Mouse (Mus musculus): ENCODE results near the gene Rad51b. TPM values are rescaled to one million over a fixed set of nuclear protein-coding genes. Genes with fewer than 3 reads are reported as not detected.
"Not testable (repeated sequence)": the region's sequence is repeated elsewhere in the genome, so short reads cannot be mapped to it uniquely, and the experiment has no call there.

Rad51b gene
- polyA plus RNA-seq, 1 experiment from 2014 or later = 0.87 TPM

- H3K4me2 ChIP-seq (ENCODE audit: low read depth, low read length); H3K27me3 ChIP-seq (ENCODE audit: control insufficient read depth, insufficient read depth, low read length); ATAC-seq (ENCODE audit: low read depth); H3K4me1 ChIP-seq (ENCODE audit: control insufficient read depth, insufficient read depth, low read length); H3K27ac ChIP-seq (ENCODE audit: low read depth, low read length); H3K4me3 ChIP-seq (ENCODE audit: low read depth, low read length); H3K36me3 ChIP-seq (ENCODE audit: control insufficient read depth, insufficient read depth, low read length); H3K9me3 ChIP-seq (ENCODE audit: control insufficient read depth, low read length); H3K9ac ChIP-seq (replicated peaks; ENCODE audit: low read depth, low read length): not testable (repeated sequence)
- WGBS = 74% methylated on average over 2 of the region's 2 CpGs
Measured at GRCm38 (mm10) chr12:79322539-79322938, 25.5 kb downstream of the Rad51b start.

GRCm38 (mm10) chr12:79326236-79326635 lies 29.2 kb downstream of the Rad51b start:
- H3K36me3 ChIP-seq (ENCODE audit: control insufficient read depth, insufficient read depth, low read length) = no peaks in the 10 kb centered on the region
- H3K4me2 ChIP-seq (ENCODE audit: low read depth, low read length) = no peak overlapping the region
- no peak overlapping the region for H3K9ac ChIP-seq (replicated peaks; ENCODE audit: low read depth, low read length)
- 74% methylated on average over 2 of the region's 2 CpGs for WGBS
- no peaks in the 10 kb centered on the region for H3K27me3 ChIP-seq (ENCODE audit: control insufficient read depth, insufficient read depth, low read length)
- no peak for ATAC-seq (ENCODE audit: low read depth)
- no peak overlapping the region for H3K27ac ChIP-seq (ENCODE audit: low read depth, low read length)
- no peaks in the 10 kb centered on the region for H3K9me3 ChIP-seq (ENCODE audit: control insufficient read depth, low read length)
- H3K4me3 ChIP-seq (ENCODE audit: low read depth, low read length) = no peak overlapping the region
- no peaks in the 10 kb centered on the region for H3K4me1 ChIP-seq (ENCODE audit: control insufficient read depth, insufficient read depth, low read length)

GRCm38 (mm10) chr12:79326745-79327144 lies 29.7 kb downstream of the Rad51b start:
- Histone ChIP-seq H3K4me2 (ENCODE audit: low read depth, low read length) (no peak overlapping the region), H3K27me3 (ENCODE audit: control insufficient read depth, insufficient read depth, low read length) (no peaks in the 10 kb centered on the region), H3K27ac (ENCODE audit: low read depth, low read length) (no peak overlapping the region), H3K36me3 (ENCODE audit: control insufficient read depth, insufficient read depth, low read length) (no peaks in the 10 kb centered on the region), H3K4me3 (ENCODE audit: low read depth, low read length) (no peak overlapping the region), H3K9me3 (ENCODE audit: control insufficient read depth, low read length) (no peaks in the 10 kb centered on the region), H3K9ac (replicated peaks; ENCODE audit: low read depth, low read length) (no peak overlapping the region), H3K4me1 (ENCODE audit: control insufficient read depth, insufficient read depth, low read length) (no peaks in the 10 kb centered on the region)
- 79% methylated on average over 2 of the region's 2 CpGs for WGBS
- no peak for ATAC-seq (ENCODE audit: low read depth)

GRCm38 (mm10) chr12:79327868-79328267 lies 30.8 kb downstream of the Rad51b start:
- Histone ChIP-seq H3K4me1 (ENCODE audit: control insufficient read depth, insufficient read depth, low read length) (no peaks in the 10 kb centered on the region), H3K36me3 (ENCODE audit: control insufficient read depth, insufficient read depth, low read length) (no peaks in the 10 kb centered on the region), H3K4me2 (ENCODE audit: low read depth, low read length) (no peak overlapping the region), H3K4me3 (ENCODE audit: low read depth, low read length) (no peak overlapping the region), H3K27ac (ENCODE audit: low read depth, low read length) (no peak overlapping the region), H3K9me3 (ENCODE audit: control insufficient read depth, low read length) (no peaks in the 10 kb centered on the region), H3K9ac (replicated peaks; ENCODE audit: low read depth, low read length) (no peak overlapping the region), H3K27me3 (ENCODE audit: control insufficient read depth, insufficient read depth, low read length) (no peaks in the 10 kb centered on the region)
- WGBS = 95% methylated on average over 2 of the region's 2 CpGs
- no peak for ATAC-seq (ENCODE audit: low read depth)

- Histone ChIP-seq H3K27me3 (ENCODE audit: control insufficient read depth, insufficient read depth, low read length) (no peaks in the 10 kb centered on the region), H3K9ac (replicated peaks; ENCODE audit: low read depth, low read length) (no peak overlapping the region), H3K9me3 (ENCODE audit: control insufficient read depth, low read length) (no peaks in the 10 kb centered on the region), H3K4me2 (ENCODE audit: low read depth, low read length) (no peak overlapping the region), H3K27ac (ENCODE audit: low read depth, low read length) (no peak overlapping the region), H3K36me3 (ENCODE audit: control insufficient read depth, insufficient read depth, low read length) (no peaks in the 10 kb centered on the region), H3K4me1 (ENCODE audit: control insufficient read depth, insufficient read depth, low read length) (no peaks in the 10 kb centered on the region), H3K4me3 (ENCODE audit: low read depth, low read length) (no peak overlapping the region)
- WGBS = 83% methylated on average over 2 of the region's 2 CpGs
- no peak for ATAC-seq (ENCODE audit: low read depth)
Measured at GRCm38 (mm10) chr12:79330571-79330970, 33.5 kb downstream of the Rad51b start.

GRCm38 (mm10) chr12:79331722-79332121 lies 34.6 kb downstream of the Rad51b start:
- no peak overlapping the region for H3K4me2 ChIP-seq (ENCODE audit: low read depth, low read length)
- no peak for ATAC-seq (ENCODE audit: low read depth)
- H3K9me3 ChIP-seq (ENCODE audit: control insufficient read depth, low read length) = no peaks in the 10 kb centered on the region
- H3K27me3 ChIP-seq (ENCODE audit: control insufficient read depth, insufficient read depth, low read length) = no peaks in the 10 kb centered on the region
- 94% methylated on average over 4 of the region's 4 CpGs for WGBS
- H3K9ac ChIP-seq (replicated peaks; ENCODE audit: low read depth, low read length) = no peak overlapping the region
- H3K4me1 ChIP-seq (ENCODE audit: control insufficient read depth, insufficient read depth, low read length) = no peaks in the 10 kb centered on the region
- H3K36me3 ChIP-seq (ENCODE audit: control insufficient read depth, insufficient read depth, low read length) = no peaks in the 10 kb centered on the region
- H3K4me3 ChIP-seq (ENCODE audit: low read depth, low read length) = no peak overlapping the region
- no peak overlapping the region for H3K27ac ChIP-seq (ENCODE audit: low read depth, low read length)

GRCm38 (mm10) chr12:79338791-79339190 lies 41.7 kb downstream of the Rad51b start:
- ATAC-seq (ENCODE audit: low read depth) = no peak
- WGBS = 88% methylated on average over 8 of the region's 8 CpGs
- H3K36me3 ChIP-seq (ENCODE audit: control insufficient read depth, insufficient read depth, low read length) = no peaks in the 10 kb centered on the region
- H3K4me2 ChIP-seq (ENCODE audit: low read depth, low read length) = no peak overlapping the region
- H3K27ac ChIP-seq (ENCODE audit: low read depth, low read length) = no peak overlapping the region
- no peak overlapping the region for H3K9ac ChIP-seq (replicated peaks; ENCODE audit: low read depth, low read length)
- H3K27me3 ChIP-seq (ENCODE audit: control insufficient read depth, insufficient read depth, low read length) = no peaks in the 10 kb centered on the region
- no peaks in the 10 kb centered on the region for H3K9me3 ChIP-seq (ENCODE audit: control insufficient read depth, low read length)
- H3K4me1 ChIP-seq (ENCODE audit: control insufficient read depth, insufficient read depth, low read length) = no peaks in the 10 kb centered on the region
- H3K4me3 ChIP-seq (ENCODE audit: low read depth, low read length) = no peak overlapping the region

- Histone ChIP-seq H3K36me3 (ENCODE audit: control insufficient read depth, insufficient read depth, low read length) (no peaks in the 10 kb centered on the region), H3K4me2 (ENCODE audit: low read depth, low read length) (no peak overlapping the region), H3K4me1 (ENCODE audit: control insufficient read depth, insufficient read depth, low read length) (no peaks in the 10 kb centered on the region), H3K27ac (ENCODE audit: low read depth, low read length) (no peak overlapping the region), H3K4me3 (ENCODE audit: low read depth, low read length) (no peak overlapping the region), H3K27me3 (ENCODE audit: control insufficient read depth, insufficient read depth, low read length) (no peaks in the 10 kb centered on the region), H3K9ac (replicated peaks; ENCODE audit: low read depth, low read length) (no peak overlapping the region), H3K9me3 (ENCODE audit: control insufficient read depth, low read length) (no peaks in the 10 kb centered on the region)
- ATAC-seq (ENCODE audit: low read depth) = no peak
- 72% methylated on average over 6 of the region's 6 CpGs for WGBS
Measured at GRCm38 (mm10) chr12:79340513-79340912, 43.4 kb downstream of the Rad51b start.

GRCm38 (mm10) chr12:79341291-79341845 lies 44.3 kb downstream of the Rad51b start:
- ATAC-seq (ENCODE audit: low read depth) = no peak
- H3K4me2 ChIP-seq (ENCODE audit: low read depth, low read length) = no peak overlapping the region
- no peaks in the 10 kb centered on the region for H3K4me1 ChIP-seq (ENCODE audit: control insufficient read depth, insufficient read depth, low read length)
- no peaks in the 10 kb centered on the region for H3K9me3 ChIP-seq (ENCODE audit: control insufficient read depth, low read length)
- H3K27me3 ChIP-seq (ENCODE audit: control insufficient read depth, insufficient read depth, low read length) = no peaks in the 10 kb centered on the region
- WGBS = 52% methylated on average over 6 of the region's 6 CpGs
- H3K9ac ChIP-seq (replicated peaks; ENCODE audit: low read depth, low read length) = no peak overlapping the region
- H3K4me3 ChIP-seq (ENCODE audit: low read depth, low read length) = no peak overlapping the region
- no peaks in the 10 kb centered on the region for H3K36me3 ChIP-seq (ENCODE audit: control insufficient read depth, insufficient read depth, low read length)
- no peak overlapping the region for H3K27ac ChIP-seq (ENCODE audit: low read depth, low read length)

Measured in neural tube, embryonic 14.5 days (tissue).